Mouse (Mus musculus): ENCODE results near the gene Cd2.

DNA sequence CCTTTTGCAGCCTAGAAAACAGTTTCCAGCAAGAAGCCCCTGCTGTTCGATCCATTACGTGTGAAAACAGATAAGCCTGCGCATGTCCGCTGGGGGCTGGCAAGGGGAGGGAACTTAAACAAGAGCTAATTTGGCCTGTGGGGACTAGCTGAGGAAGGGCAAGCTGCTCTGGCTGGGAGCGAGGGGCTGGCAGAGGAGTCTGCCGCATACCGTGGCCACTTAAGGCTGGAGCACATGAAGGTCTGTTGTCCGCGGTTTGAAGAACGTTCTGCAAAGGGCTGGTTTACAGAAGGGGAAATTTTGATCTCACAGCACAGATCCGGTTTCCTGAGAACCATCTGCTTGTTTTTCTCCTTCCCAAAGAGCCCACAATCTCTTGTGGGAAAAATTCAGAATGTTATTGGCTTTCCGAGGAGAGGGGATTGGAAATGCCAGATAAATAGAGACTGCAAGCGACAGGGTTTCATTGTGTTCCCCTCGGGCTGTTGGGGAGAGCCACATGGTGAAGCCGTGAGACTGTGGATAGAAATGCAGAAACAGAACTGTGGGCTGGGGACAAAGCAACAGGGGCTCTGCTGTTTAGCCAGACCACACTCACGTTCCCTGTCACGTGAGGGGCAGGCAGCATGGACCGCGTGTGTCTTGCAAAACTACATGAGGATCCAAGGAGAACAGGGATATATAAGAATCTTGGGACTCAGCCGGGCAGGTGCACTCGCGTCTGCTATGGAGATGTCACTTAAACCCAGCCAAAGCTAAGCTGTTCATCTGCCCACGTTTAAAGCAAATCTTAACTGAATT, 12.7 kb upstream of the Cd2 start:
- no peak for TF ChIP-seq CTCF (IDR thresholded peaks at IDR 0.05; ENCODE audit: control insufficient read depth, insufficient read depth, insufficient read length)
- TF ChIP-seq MAX (IDR thresholded peaks at IDR 0.05): no peak
- TF ChIP-seq CEBPB (IDR thresholded peaks at IDR 0.05; ENCODE audit: low read depth): no peak
- no peak for TF ChIP-seq MYOD1 (IDR thresholded peaks at IDR 0.05; ENCODE audit: control insufficient read depth, insufficient read length, low read depth)

All from C2C12 (cell line).